Mouse (Mus musculus) forebrain, embryonic 14.5 days (tissue): ENCODE measurements around the gene Gm8165. TPM values are rescaled to one million over a fixed set of nuclear protein-coding genes. Genes with fewer than 3 reads are reported as not detected.
"Not testable (repeated sequence)": the region's sequence is repeated elsewhere in the genome, so short reads cannot be mapped to it uniquely, and the experiment has no call there.

Source experiments
- ATAC-seq: fragments of 200-750 bp; cut with Nextera tagmentation; 2 replicates; pipeline ENCODE4 v1.8.0; 2017; ENCODE audit warnings: mild to moderate bottlenecking, moderate library complexity
- DNase-seq: peaks from one replicate; pipeline ENCODE4 v3.0.0-alpha.2; 2015; ENCODE audit warnings: low spot score
- H3K27ac ChIP-seq: fragments of 300-500 bp; sonication (generic); 2 replicates; pipeline ENCODE4 v1.5.1; 2014; ENCODE audit warnings: low read depth, mild to moderate bottlenecking, control low read depth, low read length, moderate library complexity
- H3K27me3 ChIP-seq: fragments of 300-500 bp; sonication (generic); replicated peaks from 2 replicates; pipeline ENCODE4 v1.6.1; 2014; ENCODE audit warnings: low read length, control low read depth, mixed read lengths; ENCODE audit not compliant: control insufficient read depth, insufficient read depth
- H3K36me3 ChIP-seq: fragments of 300-500 bp; sonication (generic); 2 replicates; pipeline ENCODE4 v1.6.1; 2014; ENCODE audit warnings: low read length, control low read depth; ENCODE audit not compliant: control insufficient read depth, insufficient read depth
- H3K4me1 ChIP-seq: fragments of 300-500 bp; sonication (generic); 2 replicates; pipeline ENCODE4 v1.6.1; 2014; ENCODE audit warnings: antibody characterized with exemption, low read length, control low read depth; ENCODE audit not compliant: control insufficient read depth, insufficient read depth
- H3K4me2 ChIP-seq: fragments of 300-500 bp; sonication (generic); 2 replicates; pipeline ENCODE4 v1.6.1; 2014; ENCODE audit warnings: mild to moderate bottlenecking, control low read depth, low read length
- H3K4me3 ChIP-seq: fragments of 300-500 bp; sonication (generic); 2 replicates; pipeline ENCODE4 v1.5.1; 2014; ENCODE audit warnings: low read depth, low read length, control low read depth
- H3K9ac ChIP-seq: fragments of 300-500 bp; sonication (generic); 2 replicates; pipeline ENCODE4 v1.6.1; 2014; ENCODE audit warnings: mild to moderate bottlenecking, low read length, control low read depth, moderate library complexity
- H3K9me3 ChIP-seq: fragments of 300-500 bp; sonication (generic); replicated peaks from 2 replicates; pipeline ENCODE4 v1.6.1; 2016; ENCODE audit warnings: low read length, control low read depth, mixed read lengths; ENCODE audit not compliant: control insufficient read depth
- WGBS: fragments of 180-500 bp; shearing (Covaris S2); extraction: QIAGEN DNeasy Blood & Tissue Kit; methylation state at CpG from one replicate; pipeline ENCODE4 v1.1.7; 2014; 5-methylcytosine and 5-hydroxymethylcytosine counted together
- polyA plus RNA-seq: library from polyadenylated mRNA; unstranded; fragments of >200 nt; fragmentation: Nextera tagmentation; extraction: Ambion mirVana; gene quantifications from 2 replicates; pipeline ENCODE4 v1.2.1, GENCODE M21; 2014

Gene Gm8165
- polyA plus RNA-seq: not detected in 2 replicates

DNA sequence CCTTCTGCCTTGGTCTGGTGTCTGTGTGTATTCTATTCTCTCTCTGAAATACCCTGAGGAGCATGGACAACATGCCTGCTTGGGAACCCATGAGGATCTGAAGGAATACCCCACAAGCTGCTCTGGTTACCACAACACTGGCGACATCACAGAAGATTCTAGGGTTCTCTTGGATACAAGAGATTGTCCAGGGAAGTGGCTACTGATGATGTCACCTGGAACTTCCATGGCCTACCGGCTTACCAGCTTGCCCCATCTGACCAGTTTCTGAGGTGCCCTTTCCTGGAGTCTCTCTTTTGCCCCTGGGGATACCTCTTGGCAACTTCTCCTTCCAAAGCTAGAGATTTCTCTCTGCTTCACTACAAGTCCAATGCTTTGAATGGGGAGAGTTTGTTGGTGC lies at the start of gene Gm8165:
Gene Gm8165 (minus strand): TSS at position 101 of the 400 bp plus-strand sequence.
- H3K4me1 ChIP-seq, H3K9me3 ChIP-seq, H3K27ac ChIP-seq, ATAC-seq, H3K36me3 ChIP-seq, H3K4me2 ChIP-seq, H3K9ac ChIP-seq, H3K27me3 ChIP-seq, H3K4me3 ChIP-seq, DNase-seq: not testable (repeated sequence)
- WGBS: no CpG with 5 or more reads among the region's 2 CpGs

DNA sequence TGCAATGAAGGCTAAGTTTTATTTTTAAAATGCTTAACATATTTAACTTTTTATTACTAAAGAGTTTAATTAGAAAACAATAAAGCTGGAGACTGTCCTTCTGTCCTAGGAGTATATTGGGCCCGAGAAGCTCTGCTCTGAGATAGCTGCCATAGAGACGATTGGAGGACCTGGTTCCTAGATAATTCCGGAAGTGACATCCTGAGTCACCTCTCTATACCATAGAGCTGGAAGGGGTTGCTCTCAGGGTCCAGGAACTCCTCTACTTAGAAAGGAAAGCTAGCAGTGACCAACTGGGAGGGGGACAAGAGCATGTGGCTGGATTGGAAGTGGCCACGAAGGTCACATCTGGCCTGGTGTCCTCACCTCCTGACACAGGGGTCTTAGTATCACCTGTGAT lies 20.6 kb upstream of the Gm8165 start, which contains the start of gene Gm7324:
Gene Gm7324 (plus strand): TSS at position 208 of the 400 bp plus-strand sequence.
- H3K4me1 ChIP-seq, H3K27me3 ChIP-seq, DNase-seq, H3K4me2 ChIP-seq, H3K9me3 ChIP-seq, H3K9ac ChIP-seq, H3K4me3 ChIP-seq, ATAC-seq, H3K36me3 ChIP-seq, H3K27ac ChIP-seq: not testable (repeated sequence)
- 89% methylated on average over 4 of the region's 4 CpGs for WGBS

Other genes starting within 250 kb of the Gm8165 start
- not detected in 2 replicates for gene Gm5799, start 133.6 kb downstream of the Gm8165 start, polyA plus RNA-seq
- not detected in 2 replicates for gene Gm17654, start 98.1 kb downstream of the Gm8165 start, polyA plus RNA-seq
- not detected in 2 replicates for gene Gm10375, start 69.2 kb downstream of the Gm8165 start, polyA plus RNA-seq
- 1.5 and 2.2 TPM in 2 replicates for gene Gm7324, start 20.6 kb upstream of the Gm8165 start, polyA plus RNA-seq
- gene Gm16506, start 50.3 kb upstream of the Gm8165 start, polyA plus RNA-seq: not detected in 2 replicates
- gene Gm6526, start 70.7 kb upstream of the Gm8165 start, polyA plus RNA-seq: not detected in 2 replicates
- gene Gm8180, start 107.5 kb upstream of the Gm8165 start, polyA plus RNA-seq: not detected in 2 replicates
- not detected in 2 replicates for gene Ear1, start 198.3 kb upstream of the Gm8165 start, polyA plus RNA-seq
- gene Ear10, start 246.4 kb upstream of the Gm8165 start, polyA plus RNA-seq: not detected in 2 replicates
- gene Gm8113, start 248.2 kb upstream of the Gm8165 start, polyA plus RNA-seq: 6.0 and 6.2 TPM in 2 replicates